Mouse (Mus musculus) megakaryocyte progenitor cell, adult 5-6 weeks (primary cell): ENCODE results near the gene Macf1. TPM values are rescaled to one million over a fixed set of nuclear protein-coding genes. Genes with fewer than 3 reads are reported as not detected.
"Not testable (repeated sequence)": the region's sequence is repeated elsewhere in the genome, so short reads cannot be mapped to it uniquely, and the experiment has no call there.

Experiments used
- ATAC-seq: replicated peaks from 2 replicates; pipeline ENCODE4 v1.8.0; 2016; ENCODE audit warnings: mild to moderate bottlenecking, moderate TSS enrichment, inconsistent platforms; ENCODE audit not compliant: poor library complexity
- total RNA-seq, 2 experiments: library from RNA; stranded (forward) in 1 of 2; stranded (reverse) in 1 of 2; fragments of 157-497, 149-512 nt in 1 of 2; fragments of 200-1000 nt in 1 of 2; gene quantifications; 2 replicates each; pipeline versions ENCODE4 v1.2.3 to v1.2.4; 2015 to 2017

Gene Macf1
- total RNA-seq, 2 experiments from 2014 or later: 123 to 130 TPM

DNA sequence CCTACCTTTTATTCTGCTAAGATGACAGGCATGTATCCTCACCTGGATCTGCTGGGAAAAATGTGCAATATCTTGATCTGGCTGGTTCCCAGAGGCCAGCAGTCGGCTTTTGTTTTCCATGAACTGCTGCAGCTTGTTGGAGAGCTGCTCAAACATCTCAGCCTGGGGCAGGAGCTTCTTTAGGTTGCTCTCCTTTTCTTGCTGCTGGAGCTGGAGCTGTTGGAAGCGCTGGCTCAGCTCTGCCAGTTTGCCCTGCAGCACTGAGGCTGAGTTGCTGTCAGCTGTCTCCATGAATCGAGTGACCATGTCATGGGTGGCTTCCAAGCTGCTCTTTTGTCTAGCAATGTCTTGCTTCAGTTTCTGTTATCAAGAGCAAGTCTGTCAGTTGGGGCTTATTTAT is 232.2 kb downstream of the Macf1 start:
- ATAC-seq: no peak

DNA sequence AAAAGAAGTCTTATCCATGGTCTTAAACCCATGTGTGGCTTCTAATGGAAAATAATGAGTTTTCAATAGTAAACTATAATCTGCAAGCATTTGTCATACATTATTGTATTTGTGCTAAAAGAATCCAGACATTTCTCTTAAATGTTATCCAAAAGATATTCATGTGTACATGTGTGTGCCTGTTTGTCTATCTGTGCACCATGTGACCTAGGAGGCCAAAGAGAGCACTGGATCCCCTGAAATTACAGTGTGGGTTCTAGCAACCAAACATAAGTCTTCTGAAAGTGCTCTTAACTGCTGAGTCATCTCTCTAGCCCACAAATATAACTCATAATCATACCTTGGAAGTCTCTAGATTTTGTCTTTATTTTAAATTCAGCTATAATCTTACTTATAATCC is 234.9 kb downstream of the Macf1 start:
- ATAC-seq: no peak

DNA sequence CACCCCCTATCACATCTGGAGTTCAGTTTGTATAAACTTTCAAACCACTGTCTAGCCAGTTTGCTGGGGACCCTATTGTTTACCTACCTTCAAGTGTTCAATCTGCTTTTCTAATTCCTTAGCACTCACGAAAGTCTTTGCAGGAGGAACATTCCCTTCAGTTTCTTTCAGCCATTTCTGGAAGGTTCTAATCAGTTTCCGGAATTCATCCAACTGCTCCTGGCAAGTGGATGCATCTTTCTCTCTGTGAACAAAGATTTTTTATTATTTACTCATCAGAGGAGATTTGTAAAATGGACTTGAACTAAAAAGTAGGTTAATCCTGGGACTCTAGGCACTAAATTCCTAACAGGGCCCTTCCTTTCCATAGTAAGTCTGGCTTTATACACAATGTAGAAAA is 236.1 kb downstream of the Macf1 start:
- ATAC-seq: no peak

DNA sequence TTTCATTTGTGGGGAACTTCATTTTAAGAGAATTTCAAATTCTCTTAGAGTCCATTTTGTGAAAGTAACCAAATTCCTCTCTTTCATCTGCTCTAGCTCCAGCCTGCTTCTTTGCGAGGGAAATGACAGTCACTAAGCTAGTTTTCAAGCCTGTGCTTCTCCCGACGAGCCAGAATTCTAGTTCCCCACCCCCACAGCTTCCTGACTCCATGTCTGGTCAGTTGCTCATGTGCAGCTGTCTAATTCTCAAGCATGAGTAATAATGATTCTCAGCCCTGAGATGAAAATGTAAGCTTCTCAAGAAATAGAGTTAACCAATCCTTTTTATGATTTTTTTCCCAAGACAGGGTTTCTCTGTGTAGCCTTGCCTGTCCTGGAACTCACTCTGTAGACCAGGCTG is 236.9 kb downstream of the Macf1 start:
- no peak for ATAC-seq

DNA sequence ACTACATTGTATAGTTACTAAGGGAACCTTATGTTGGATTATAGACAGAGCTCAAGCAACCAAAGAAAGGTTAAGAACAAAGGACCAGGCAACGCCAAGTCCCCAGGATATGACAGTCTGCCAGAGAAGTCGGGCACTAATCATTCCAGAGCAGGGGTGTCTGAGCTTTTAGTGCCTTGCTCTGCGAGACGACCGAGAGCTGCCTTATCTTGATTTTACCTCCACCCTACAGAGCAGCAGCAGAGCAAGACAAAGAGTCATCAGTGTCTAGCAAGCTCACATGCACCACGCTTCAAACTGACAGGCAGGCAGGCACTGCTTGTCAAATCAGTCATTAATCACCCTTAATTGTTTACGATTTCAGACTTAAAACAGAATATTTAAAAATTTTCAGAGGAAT is 237.4 kb downstream of the Macf1 start:
- peak; percentile 97 for ATAC-seq

DNA sequence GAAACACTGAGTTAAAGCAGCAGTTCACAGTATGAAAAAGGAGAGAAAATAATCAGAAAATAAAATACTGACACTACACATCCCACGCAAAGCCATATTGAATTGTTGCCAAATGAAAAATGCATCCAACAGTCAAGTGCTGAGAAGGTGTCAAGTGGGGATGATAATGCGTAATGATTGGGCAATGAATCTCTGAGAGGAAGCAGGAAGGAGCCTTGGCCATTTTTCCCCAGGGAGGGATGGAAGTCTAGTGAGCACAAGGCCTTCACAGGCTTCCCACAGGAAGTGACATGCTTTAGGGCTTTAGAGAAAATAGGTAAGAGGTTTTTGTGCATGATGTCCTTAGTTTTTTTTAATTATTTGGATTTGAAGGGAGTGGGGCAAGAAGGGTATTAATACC is 237.9 kb downstream of the Macf1 start:
- ATAC-seq: not testable (repeated sequence)

DNA sequence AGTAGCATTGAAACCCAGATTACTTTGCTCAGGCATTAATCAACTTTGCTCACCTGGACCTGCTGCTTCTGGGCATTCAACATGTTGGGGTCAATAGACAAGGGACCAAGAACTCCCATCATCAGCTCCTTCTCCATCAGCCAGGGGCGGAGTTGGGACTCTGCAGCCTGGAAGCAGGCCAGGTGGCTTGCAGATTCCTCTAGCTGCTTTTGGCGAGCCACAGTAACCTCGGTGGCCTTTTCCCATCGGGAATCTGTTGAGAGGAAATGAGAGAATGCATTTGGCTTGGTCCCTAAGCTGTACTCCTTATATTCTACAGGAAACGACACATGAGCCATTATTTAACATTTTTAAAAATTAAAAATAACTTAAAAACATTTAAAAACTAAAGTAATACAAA is 245.7 kb downstream of the Macf1 start:
- no peak for ATAC-seq

DNA sequence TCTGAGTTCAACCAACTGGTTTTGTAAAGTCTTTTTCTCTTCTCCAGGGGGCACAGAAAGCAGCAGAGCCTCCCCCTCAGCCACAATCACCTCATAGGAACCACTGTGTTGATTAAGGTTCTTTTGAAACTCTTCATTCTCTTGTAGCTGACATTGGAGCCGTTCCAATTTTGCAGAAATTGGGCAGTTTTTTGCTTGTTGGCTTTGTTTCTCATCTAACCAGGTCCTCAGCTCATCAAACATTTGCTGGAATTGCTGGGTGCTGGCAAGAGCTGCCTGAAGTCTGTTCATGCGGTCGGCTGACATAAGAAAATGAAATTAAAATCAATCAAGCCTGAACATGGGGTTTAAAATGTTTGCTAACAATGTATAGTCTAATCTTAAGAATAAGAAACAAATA is 251.0 kb downstream of the Macf1 start:
- no peak for ATAC-seq

DNA sequence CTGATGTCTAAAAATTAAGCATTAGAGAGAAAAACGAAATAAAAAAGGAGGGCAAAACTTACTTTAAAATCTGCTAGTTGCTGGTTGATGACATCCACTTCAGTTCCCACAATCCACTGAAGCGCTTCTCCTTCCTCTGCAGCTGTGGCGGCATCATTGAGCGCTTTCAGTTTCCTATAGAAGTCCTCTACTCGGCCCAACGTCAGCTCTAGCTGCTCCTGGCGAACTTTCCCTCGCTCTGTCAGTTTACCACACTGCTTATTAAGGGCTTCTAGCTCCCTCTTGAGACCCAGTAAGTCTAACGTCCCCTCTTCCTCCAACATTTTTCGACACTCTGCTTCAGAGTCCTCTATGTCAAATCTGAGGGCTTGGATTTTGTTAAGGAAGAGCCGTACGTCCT is 252.2 kb downstream of the Macf1 start:
- no peak for ATAC-seq

DNA sequence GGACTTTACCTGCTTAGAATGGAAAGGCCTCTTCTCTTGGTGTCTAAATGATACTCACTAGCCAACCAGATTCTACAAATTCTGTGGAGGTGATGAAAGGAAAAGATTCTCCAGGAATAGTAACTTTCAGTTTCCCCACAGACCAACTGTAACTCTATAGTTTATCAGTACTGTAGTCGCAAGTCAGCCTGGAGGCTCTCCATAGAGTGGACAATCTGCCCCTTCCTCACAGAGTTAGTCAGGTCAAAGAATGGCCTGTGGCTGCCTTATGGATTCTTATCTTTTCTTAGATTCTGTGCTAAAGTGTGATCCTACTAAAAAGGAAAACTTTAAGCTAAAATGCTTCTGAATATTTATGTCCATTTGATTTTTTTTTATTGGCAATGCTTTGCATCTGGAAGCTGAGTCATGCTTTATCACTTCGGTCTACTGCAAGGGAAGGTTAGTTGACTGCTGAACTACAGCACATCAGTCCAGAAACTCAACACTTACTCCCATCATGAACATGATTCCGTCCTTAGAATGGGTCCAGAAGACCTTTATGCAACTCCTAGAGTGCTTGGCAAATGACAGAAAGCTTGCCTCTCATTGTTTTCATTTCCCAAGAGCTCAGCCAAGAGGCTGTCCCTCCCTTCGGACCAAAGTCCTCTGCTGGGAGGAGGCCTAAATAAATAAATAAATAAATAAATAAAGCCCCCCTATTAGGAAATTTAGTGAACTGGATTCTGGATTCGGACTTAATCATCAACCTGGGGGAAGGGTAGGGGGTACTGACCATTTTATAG is 256.1 kb downstream of the Macf1 start:
- no peak for ATAC-seq

DNA sequence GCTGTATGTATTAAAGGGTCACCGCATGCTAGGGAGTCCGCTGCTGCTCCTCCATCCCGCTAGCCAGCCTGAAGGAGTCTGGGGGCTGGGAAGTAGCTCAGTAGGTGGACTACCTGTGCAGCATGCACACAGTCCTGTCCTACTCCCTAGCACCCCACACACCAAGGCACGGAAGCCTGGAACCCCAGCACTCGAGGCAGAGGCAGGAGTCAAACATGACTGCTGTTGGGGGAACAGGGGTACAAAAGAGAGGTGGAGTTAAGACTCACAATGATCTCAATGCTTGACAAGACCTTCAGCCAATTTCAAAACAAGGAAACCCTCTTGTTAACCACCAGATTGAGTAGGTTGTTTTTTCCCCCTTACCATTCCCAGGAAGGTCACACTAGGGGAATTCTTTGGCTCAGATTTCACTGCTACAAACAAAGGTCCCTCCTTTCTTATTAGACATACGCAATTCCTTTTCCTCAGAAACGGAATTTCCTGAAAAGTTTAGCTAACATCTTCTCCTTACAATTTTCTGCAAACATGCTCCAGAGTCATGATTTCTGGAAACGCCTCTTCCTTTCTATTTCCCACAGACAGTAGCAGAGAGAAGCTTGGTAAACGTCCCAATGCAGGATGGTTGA is 256.8 kb downstream of the Macf1 start:
- ATAC-seq: no peak

DNA sequence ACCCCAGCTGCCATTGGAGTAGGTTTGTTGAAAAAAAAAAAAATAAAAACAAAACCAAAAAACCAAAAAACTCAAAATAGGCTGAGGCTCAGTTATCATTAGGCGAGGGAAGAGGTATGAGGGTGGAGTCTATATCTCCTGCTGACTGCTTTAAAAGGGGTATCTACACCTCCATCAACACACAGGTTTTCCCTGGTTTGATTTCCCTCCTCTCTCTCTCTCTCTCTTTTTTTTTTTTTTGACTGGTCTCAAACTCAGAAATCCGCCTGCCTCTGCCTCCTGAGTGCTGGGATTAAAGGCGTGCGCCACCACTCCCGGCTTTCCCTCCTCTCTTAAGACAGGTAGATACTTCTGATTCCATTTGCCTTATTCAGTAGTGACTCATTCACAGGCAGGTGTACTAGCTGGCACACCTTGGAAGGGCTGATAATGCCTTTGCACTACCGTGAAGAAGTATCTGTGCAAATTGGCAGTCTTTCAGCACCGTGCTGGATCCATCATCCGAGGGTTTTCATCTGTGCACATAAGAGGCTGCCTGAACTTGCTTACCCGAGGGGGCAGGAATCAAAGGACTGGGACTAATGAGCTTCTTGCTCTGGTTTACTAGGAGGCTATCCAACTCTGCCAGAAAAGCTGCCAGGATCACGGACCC is 257.6 kb downstream of the Macf1 start:
- no peak for ATAC-seq

DNA sequence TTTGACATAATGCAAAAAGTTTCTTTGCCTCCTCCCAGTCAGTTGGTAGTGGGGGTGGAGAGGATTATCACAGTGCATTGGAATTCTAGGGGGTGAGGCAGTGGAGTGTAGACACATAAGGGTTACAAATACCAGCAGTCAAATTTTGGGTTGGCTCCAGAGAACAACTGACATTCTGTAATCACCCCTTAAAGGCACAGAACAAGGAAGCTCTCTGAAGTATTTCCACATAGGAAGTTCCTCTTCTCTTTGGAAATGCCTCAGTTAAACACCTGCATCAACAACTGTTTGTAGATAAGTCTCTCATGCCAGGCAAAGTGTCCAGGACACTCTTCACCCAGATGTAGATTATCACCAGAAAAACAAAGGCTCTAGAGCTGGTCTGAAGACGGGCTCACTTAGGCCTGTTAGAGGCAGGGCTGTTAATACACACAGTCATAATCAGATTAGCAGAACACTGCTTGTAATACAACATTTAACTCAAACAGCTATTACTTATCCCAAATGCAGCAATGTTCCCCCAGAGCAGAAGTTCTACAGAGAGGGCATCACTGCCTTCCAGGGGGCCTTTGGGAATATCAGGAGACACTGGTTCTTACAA is 258.4 kb downstream of the Macf1 start:
- peak; percentile 74 for ATAC-seq

DNA sequence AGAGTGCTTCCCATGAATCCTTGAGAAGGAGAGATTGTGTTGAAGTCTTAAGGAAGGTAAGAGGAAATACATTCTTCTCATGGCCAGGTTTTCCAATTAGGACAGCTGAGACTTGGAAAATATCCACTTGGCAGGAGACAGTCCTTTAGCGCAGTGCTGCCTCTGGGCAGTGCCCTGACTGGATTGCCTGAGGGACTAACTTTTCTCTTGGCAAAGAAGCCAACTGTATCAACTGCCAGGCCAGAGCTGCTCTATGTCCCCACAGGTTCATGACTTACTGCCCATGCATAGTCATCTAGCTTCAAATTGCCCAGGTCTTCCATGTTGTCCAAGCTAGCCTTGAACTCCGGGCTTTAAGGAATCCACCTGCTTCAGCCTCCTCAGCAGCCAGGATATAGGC is 260.1 kb downstream of the Macf1 start:
- ATAC-seq: no peak

DNA sequence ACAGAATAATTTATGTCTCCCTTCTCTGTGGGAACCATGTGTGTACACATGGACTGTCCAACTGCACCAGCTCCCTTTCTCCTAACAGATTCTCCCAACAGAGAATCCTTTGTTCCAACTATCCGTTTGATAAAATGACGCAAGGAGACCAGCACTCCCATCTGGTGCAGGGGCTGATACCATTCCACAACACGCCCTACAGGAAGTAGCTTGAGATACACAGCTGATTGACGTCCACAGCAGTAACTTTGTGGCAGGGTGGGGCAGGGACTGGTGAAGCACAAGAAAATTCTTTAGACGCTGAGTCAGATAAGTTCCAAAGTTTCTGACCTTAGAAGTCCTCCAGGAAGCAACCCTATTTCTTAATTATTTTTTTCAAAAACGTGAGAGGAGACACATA is 261.3 kb downstream of the Macf1 start:
- ATAC-seq: peak; percentile 84

DNA sequence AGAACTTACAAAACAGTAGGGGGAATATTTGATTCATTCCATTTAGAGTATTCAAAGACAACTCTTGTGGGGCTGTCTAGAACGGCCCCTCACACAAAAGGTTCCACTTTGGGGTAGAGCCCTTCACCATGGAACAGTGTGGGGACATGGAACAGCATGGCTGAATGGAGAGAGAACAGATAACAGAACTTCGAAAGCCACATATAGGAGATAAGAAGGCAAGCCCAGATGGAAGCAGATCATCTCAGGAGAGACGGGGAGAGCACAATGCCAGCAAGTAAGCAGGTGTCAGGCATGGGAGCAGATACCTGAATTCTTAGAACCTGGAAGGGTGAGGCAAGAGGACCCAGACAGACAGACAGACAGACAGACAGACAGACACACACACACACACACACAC is 266.1 kb downstream of the Macf1 start:
- ATAC-seq: peak; percentile 21; the same call in 1 of the 2 replicates

DNA sequence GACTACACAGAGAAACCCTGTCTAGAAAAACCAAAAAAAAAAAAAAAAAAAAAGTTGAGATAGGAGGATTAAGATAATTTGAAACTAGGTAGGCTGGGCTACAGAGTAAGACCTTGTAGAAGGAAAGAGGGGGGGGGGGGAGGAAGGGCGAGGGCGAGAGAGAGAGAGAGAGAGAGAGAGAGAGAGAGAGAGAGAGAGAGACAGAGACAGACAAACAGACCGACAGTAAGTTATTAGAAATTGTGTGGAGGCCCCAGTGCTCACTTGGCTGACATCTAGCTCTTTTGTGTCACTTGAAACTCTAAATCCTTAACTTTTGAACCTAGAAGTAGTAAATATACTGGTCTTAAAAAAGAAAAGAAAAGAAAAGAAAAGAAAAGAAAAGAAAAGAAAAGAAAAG is 266.7 kb downstream of the Macf1 start:
- ATAC-seq: no peak

DNA sequence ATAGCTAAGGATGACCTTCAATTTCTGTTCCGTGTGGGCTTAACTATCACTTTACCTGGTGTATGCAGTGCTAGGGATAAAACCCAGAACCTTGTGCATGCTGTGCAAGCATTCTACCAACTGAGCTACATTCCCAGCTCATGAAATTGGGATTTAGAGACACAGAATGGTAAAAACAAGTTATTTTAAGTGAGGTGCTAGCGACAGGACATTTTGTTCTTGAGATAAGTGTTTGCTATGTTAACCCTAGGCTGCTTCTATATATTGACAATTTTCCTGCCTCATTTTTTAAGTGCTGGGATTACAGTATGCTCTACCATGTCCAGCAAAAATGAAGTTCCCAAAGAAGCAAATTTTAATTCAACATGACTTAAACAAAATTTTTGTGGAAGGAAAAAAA is 267.3 kb downstream of the Macf1 start:
- no peak for ATAC-seq

DNA sequence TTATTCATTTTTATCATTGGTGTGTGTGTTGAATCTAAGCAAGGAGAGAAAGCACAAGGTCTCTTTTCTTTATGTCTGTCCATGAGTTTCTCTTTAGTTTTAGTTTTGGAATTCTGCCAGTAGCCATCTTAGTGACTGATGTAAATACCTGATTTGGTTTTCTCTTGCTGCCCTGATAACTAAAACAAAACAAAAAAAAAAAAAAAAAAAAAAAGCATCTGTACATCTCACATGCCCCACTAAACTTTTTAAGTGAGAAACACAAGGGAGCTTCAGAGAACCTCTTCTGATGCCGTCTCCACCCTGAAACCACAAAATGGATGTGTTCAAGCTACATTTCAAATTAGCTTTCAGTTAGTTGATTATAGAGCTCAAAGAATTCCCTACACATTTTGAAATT is 268.6 kb downstream of the Macf1 start:
- ATAC-seq: no peak

DNA sequence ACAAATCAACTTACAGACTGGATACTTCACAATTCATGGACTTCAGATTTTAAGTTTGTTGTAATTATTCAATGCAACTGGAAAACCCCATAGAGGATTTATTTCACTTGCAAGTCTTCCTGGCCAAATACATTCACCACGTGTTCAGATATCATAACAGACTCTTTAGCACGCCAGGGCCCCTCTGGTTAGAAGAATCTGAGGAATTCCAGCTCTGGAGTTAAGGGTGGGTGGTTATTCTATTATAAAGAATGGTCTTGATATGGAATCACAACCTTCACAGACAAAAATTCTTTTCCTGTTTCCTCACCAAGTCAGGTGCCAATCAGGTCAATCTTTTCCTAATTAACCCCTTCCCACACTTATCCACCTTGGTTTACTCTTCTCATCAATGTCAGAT is 270.3 kb downstream of the Macf1 start:
- ATAC-seq: no peak

DNA sequence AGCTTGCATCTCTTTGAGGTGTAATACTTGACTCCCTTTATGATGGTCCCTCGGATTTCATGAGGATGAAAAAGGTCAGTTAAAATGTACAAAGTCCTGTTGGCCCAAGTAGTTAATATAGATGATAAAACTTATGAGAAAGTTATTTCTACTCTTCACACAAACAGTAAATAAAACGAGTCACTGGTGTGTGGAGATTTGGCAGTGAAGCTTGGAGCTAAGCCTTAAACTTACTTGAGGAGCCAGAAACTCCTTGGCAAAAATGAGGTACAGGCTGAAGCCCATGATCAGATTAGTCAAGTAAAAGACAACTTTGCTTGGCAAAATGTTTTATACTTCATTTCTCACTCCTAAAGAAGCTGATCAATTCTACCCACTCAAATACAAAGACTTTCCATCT is 271.2 kb downstream of the Macf1 start:
- no peak for ATAC-seq

DNA sequence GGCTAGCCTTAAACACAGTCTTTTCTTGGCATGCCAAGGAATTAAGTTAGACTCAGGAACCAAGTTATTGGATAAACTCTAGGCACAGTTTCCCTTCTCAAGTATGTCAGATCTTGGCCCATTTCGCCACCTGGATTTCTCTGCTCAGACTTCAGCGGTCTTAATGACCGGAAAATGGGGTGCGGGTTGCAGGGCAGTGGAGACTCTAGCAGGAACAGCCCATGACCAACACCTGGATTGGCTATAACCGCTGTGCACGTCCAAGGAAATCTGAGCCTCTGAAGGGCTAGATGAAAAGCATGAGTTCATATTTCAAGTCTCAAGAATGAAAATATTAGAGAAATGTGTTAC is 271.7 kb downstream of the Macf1 start:
- no peak for ATAC-seq
